Mouse (Mus musculus): ENCODE data around the gene Krtap4-9. TPM values are rescaled to one million over a fixed set of nuclear protein-coding genes. Genes with fewer than 3 reads are reported as not detected.
"Not testable (repeated sequence)": the region's sequence is repeated elsewhere in the genome, so short reads cannot be mapped to it uniquely, and the experiment has no call there.

Gene Krtap4-9
- polyA plus RNA-seq (2015; fragmentation: Nextera tagmentation; extraction: Ambion mirVana) = not detected in 2 replicates

- H3K9ac ChIP-seq (replicated peaks); H3K4me2 ChIP-seq (ENCODE audit: low read depth, low read length); H3K9me3 ChIP-seq (ENCODE audit: low read length); H3K27ac ChIP-seq (ENCODE audit: low read depth); H3K4me3 ChIP-seq (ENCODE audit: low read depth, low read length); H3K36me3 ChIP-seq (replicated peaks; ENCODE audit: insufficient read depth, low read length); H3K4me1 ChIP-seq (ENCODE audit: insufficient read depth); DNase-seq; H3K27me3 ChIP-seq (ENCODE audit: insufficient read depth, low read length); ATAC-seq: not testable (repeated sequence)
Measured at GRCm38 (mm10) chr11:99784900-99785299, at the start of gene Krtap4-9. TSS of gene Krtap4-9 (plus strand) at chr11:99785200.

- DNase-seq (no peak), ATAC-seq (no peak)
- WGBS (ENCODE audit: insufficient replicate concordance) = 62% methylated on average over 3 of the region's 3 CpGs
- no peaks in the 10 kb centered on the region for H3K4me1 ChIP-seq (ENCODE audit: insufficient read depth)
- TF ChIP-seq CTCF (IDR thresholded peaks at IDR 0.05; ENCODE audit: low read depth) (no peak), EP300 (IDR thresholded peaks at IDR 0.05; ENCODE audit: low read depth) (no peak)
- H3K4me3 ChIP-seq (ENCODE audit: low read depth, low read length) = no peak overlapping the region
- H3K9ac ChIP-seq (replicated peaks) = no peak overlapping the region
- no peaks in the 10 kb centered on the region for H3K9me3 ChIP-seq (ENCODE audit: low read length)
- H3K27ac ChIP-seq (ENCODE audit: low read depth) = no peak overlapping the region
- H3K36me3 ChIP-seq (replicated peaks; ENCODE audit: insufficient read depth, low read length) = no peaks in the 10 kb centered on the region
- no peaks in the 10 kb centered on the region for H3K27me3 ChIP-seq (ENCODE audit: insufficient read depth, low read length)
- H3K4me2 ChIP-seq (ENCODE audit: low read depth, low read length) = no peak overlapping the region
Measured at GRCm38 (mm10) chr11:99743985-99744384, 41.0 kb upstream of the Krtap4-9 start.

- 65% methylated on average over 1 of the region's 1 CpGs for WGBS (ENCODE audit: insufficient replicate concordance)
- Histone ChIP-seq H3K9ac (replicated peaks) (no peak overlapping the region), H3K4me3 (ENCODE audit: low read depth, low read length) (no peak overlapping the region), H3K27me3 (ENCODE audit: insufficient read depth, low read length) (no peaks in the 10 kb centered on the region), H3K9me3 (ENCODE audit: low read length) (no peaks in the 10 kb centered on the region), H3K36me3 (replicated peaks; ENCODE audit: insufficient read depth, low read length) (no peaks in the 10 kb centered on the region), H3K4me1 (ENCODE audit: insufficient read depth) (no peaks in the 10 kb centered on the region), H3K27ac (ENCODE audit: low read depth) (no peak overlapping the region), H3K4me2 (ENCODE audit: low read depth, low read length) (no peak overlapping the region)
- TF ChIP-seq CTCF (IDR thresholded peaks at IDR 0.05; ENCODE audit: low read depth) = no peak
- TF ChIP-seq EP300 (IDR thresholded peaks at IDR 0.05; ENCODE audit: low read depth) = no peak
- DNase-seq (no peak), ATAC-seq (no peak)
Measured at GRCm38 (mm10) chr11:99758877-99759276, 26.1 kb upstream of the Krtap4-9 start.

- no peaks in the 10 kb centered on the region for H3K4me1 ChIP-seq (ENCODE audit: insufficient read depth)
- ATAC-seq (no peak), DNase-seq (no peak)
- H3K36me3 ChIP-seq (replicated peaks; ENCODE audit: insufficient read depth, low read length) = no peaks in the 10 kb centered on the region
- no peak overlapping the region for H3K9ac ChIP-seq (replicated peaks)
- TF ChIP-seq EP300 (IDR thresholded peaks at IDR 0.05; ENCODE audit: low read depth) = no peak
- no peak for TF ChIP-seq CTCF (IDR thresholded peaks at IDR 0.05; ENCODE audit: low read depth)
- H3K27me3 ChIP-seq (ENCODE audit: insufficient read depth, low read length) = no peaks in the 10 kb centered on the region
- 61% methylated on average over 2 of the region's 2 CpGs for WGBS (ENCODE audit: insufficient replicate concordance)
- H3K27ac ChIP-seq (ENCODE audit: low read depth) = no peak overlapping the region
- H3K4me3 ChIP-seq (ENCODE audit: low read depth, low read length) = no peak overlapping the region
- H3K4me2 ChIP-seq (ENCODE audit: low read depth, low read length) = no peak overlapping the region
- no peaks in the 10 kb centered on the region for H3K9me3 ChIP-seq (ENCODE audit: low read length)
Measured at GRCm38 (mm10) chr11:99768410-99768809, 16.6 kb upstream of the Krtap4-9 start.

- not testable (repeated sequence) for ATAC-seq
Measured at GRCm38 (mm10) chr11:99772813-99773212, 12.2 kb upstream of the Krtap4-9 start, which contains the start of gene Gm11595. TSS of gene Gm11595 (minus strand) at chr11:99772913.

GRCm38 (mm10) chr11:99778401-99778800 is 6.6 kb upstream of the Krtap4-9 start:
- ATAC-seq (no peak), DNase-seq (no peak)
- Histone ChIP-seq H3K9me3 (ENCODE audit: low read length) (no peaks in the 10 kb centered on the region), H3K36me3 (replicated peaks; ENCODE audit: insufficient read depth, low read length) (no peaks in the 10 kb centered on the region), H3K4me1 (ENCODE audit: insufficient read depth) (no peaks in the 10 kb centered on the region), H3K27ac (ENCODE audit: low read depth) (no peak overlapping the region), H3K4me3 (ENCODE audit: low read depth, low read length) (no peak overlapping the region), H3K4me2 (ENCODE audit: low read depth, low read length) (no peak overlapping the region), H3K9ac (replicated peaks) (no peak overlapping the region), H3K27me3 (ENCODE audit: insufficient read depth, low read length) (no peaks in the 10 kb centered on the region)
- no peak for TF ChIP-seq EP300 (IDR thresholded peaks at IDR 0.05; ENCODE audit: low read depth)
- 69% methylated on average over 7 of the region's 7 CpGs for WGBS (ENCODE audit: insufficient replicate concordance)

More at GRCm38 (mm10) chr11:99772813-99773212, 12.2 kb upstream of the Krtap4-9 start, which contains the start of gene Gm11595:
- H3K4me1 ChIP-seq (ENCODE audit: insufficient read depth); H3K4me2 ChIP-seq (ENCODE audit: low read depth, low read length); H3K27me3 ChIP-seq (ENCODE audit: insufficient read depth, low read length); H3K36me3 ChIP-seq (replicated peaks; ENCODE audit: insufficient read depth, low read length); DNase-seq; H3K9ac ChIP-seq (replicated peaks); H3K4me3 ChIP-seq (ENCODE audit: low read depth, low read length); H3K9me3 ChIP-seq (ENCODE audit: low read length); H3K27ac ChIP-seq (ENCODE audit: low read depth): not testable (repeated sequence)

- no peak for ATAC-seq
- no peak for TF ChIP-seq EP300 (IDR thresholded peaks at IDR 0.05; ENCODE audit: low read depth)
- TF ChIP-seq CTCF (IDR thresholded peaks at IDR 0.05; ENCODE audit: low read depth) = no peak
Measured at GRCm38 (mm10) chr11:99780604-99781003, 4.4 kb upstream of the Krtap4-9 start, which contains the start of gene Krtap4-8. TSS of gene Krtap4-8 (minus strand) at chr11:99780704.

More at GRCm38 (mm10) chr11:99780604-99781003, 4.4 kb upstream of the Krtap4-9 start, which contains the start of gene Krtap4-8:
- Histone ChIP-seq H3K4me1 (ENCODE audit: insufficient read depth) (no peaks in the 10 kb centered on the region), H3K27me3 (ENCODE audit: insufficient read depth, low read length) (no peaks in the 10 kb centered on the region), H3K4me2 (ENCODE audit: low read depth, low read length) (no peak within 1 kb of the TSS), H3K4me3 (ENCODE audit: low read depth, low read length) (no peak within 1 kb of the TSS), H3K9me3 (ENCODE audit: low read length) (no peaks in the 10 kb centered on the region), H3K36me3 (replicated peaks; ENCODE audit: insufficient read depth, low read length) (no peaks in the 10 kb centered on the region), H3K27ac (ENCODE audit: low read depth) (no peak within 1 kb of the TSS), H3K9ac (replicated peaks) (no peak within 1 kb of the TSS)
- WGBS (ENCODE audit: insufficient replicate concordance) = 85% methylated on average over 2 of the region's 2 CpGs
- DNase-seq = no peak
